Mouse (Mus musculus): ENCODE data around the gene Hvcn1. TPM values are rescaled to one million over a fixed set of nuclear protein-coding genes. Genes with fewer than 3 reads are reported as not detected.

The Hvcn1 gene
- 2.7 and 6.7 TPM in 2 replicates for polyA plus RNA-seq (2016; fragmentation: Nextera tagmentation; extraction: Ambion mirVana)

GRCm38 (mm10) chr5:122206475-122206874, at the start of gene Hvcn1:
TSS of gene Hvcn1 (plus strand) at chr5:122206804.
- WGBS, result 74% methylated on average over 4 of the region's 4 CpGs

GRCm38 (mm10) chr5:122157827-122158381, 48.7 kb upstream of the Hvcn1 start, which contains the start of gene Ppp1cc:
TSS of gene Ppp1cc (plus strand) at chr5:122158278.
- H3K36me3 ChIP-seq, result peaks cover 32% of the 10 kb centered on the region
- H3K27ac ChIP-seq, result peak within 1 kb of the TSS; percentile 95
- DNase-seq (ENCODE audit: low spot score), result peak; percentile 97
- peaks cover 65% of the 10 kb centered on the region for H3K4me1 ChIP-seq
- H3K27me3 ChIP-seq (ENCODE audit: insufficient read depth, poor library complexity, severe bottlenecking), result no peaks in the 10 kb centered on the region
- no peaks in the 10 kb centered on the region for H3K9me3 ChIP-seq
- H3K4me3 ChIP-seq, result peak within 1 kb of the TSS; percentile 69
- under 1% methylated on average over 53 of the region's 54 CpGs for WGBS

More at GRCm38 (mm10) chr5:122206475-122206874, at the start of gene Hvcn1:
- Histone ChIP-seq H3K36me3 (no peaks in the 10 kb centered on the region), H3K9me3 (no peaks in the 10 kb centered on the region), H3K4me1 (peaks cover 17% of the 10 kb centered on the region), H3K27me3 (ENCODE audit: insufficient read depth, poor library complexity, severe bottlenecking) (peaks cover 14% of the 10 kb centered on the region), H3K27ac (no peak within 1 kb of the TSS), H3K4me3 (no peak within 1 kb of the TSS)
- no peak for DNase-seq (ENCODE audit: low spot score)

DNA sequence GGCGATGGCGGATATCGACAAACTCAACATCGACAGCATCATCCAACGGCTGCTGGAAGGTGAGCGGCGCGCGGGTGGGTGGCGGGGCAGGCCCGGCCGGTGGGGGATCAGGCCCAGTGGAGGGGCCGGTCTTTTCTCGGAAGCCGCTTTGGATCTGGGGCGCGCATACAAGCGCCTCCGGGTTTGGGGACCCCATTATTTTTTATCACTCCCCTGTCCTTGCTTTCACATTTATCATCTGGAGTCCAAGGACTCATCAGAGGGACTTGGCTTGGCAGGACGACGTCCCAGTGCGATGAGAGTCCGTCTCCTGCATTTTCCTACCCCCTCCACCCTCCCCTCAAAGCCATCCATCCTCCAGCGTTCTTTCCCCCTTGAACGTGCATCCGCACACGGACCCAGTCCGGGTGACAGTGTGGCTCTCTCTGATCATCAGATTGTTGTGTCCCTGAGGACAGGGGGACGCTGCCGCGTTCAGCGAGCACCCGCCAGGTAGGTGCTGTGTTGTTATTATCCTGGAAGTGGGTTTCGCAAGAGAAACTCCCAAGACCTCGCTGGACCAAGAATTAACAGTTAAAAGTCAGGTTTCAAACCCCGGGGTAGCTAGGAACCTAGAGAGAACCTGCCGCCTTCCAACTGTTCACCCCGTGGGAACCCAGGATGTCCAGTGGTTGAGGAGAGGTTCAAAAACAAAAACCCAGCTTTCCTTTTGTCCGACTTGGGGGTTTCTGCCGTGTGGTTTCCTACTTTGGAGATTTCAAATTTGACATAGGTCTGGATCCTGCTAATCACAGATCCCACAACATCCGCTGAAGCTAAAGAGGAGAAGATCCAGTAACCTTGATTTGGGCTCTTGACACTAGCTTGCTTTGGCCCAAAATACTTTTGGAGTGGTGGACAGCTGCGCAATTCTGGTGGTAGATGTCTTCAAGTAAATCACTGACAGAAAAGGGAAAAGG, 47.8 kb upstream of the Hvcn1 start:
- WGBS, result 2% methylated on average over 42 of the region's 42 CpGs
- Histone ChIP-seq H3K27ac (peak overlapping the region; percentile 95), H3K27me3 (ENCODE audit: insufficient read depth, poor library complexity, severe bottlenecking) (no peaks in the 10 kb centered on the region), H3K36me3 (peaks cover 42% of the 10 kb centered on the region), H3K4me1 (peaks cover 73% of the 10 kb centered on the region), H3K4me3 (peak overlapping the region; percentile 69), H3K9me3 (no peaks in the 10 kb centered on the region)
- DNase-seq (ENCODE audit: low spot score), result no peak

DNA sequence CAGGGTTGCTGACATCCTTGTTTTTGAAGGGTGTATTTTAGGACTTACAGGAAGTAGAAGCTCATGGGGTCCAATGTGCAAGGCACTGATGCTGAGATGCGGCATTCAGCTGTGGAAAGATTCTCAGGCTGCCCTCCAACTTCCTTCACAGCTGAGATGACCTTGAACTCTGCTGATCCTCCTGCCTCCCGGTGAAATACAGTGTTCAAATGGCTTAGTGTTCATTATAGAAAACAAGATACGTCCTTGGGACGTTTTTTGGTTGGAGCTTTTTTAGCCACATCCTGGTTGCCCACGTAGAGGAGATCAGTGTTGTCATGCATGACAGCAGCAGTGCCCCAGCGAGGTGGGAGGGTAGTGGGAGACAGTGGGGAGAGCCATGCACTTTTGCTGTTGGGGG, 43.4 kb upstream of the Hvcn1 start:
- WGBS, result 63% methylated on average over 6 of the region's 6 CpGs
- Histone ChIP-seq H3K27me3 (ENCODE audit: insufficient read depth, poor library complexity, severe bottlenecking) (no peaks in the 10 kb centered on the region), H3K36me3 (peaks cover 85% of the 10 kb centered on the region), H3K9me3 (no peaks in the 10 kb centered on the region), H3K4me3 (no peak overlapping the region), H3K4me1 (peaks cover 80% of the 10 kb centered on the region), H3K27ac (no peak overlapping the region)
- no peak for DNase-seq (ENCODE audit: low spot score)

GRCm38 (mm10) chr5:122164011-122164410, 42.6 kb upstream of the Hvcn1 start:
- WGBS, result 88% methylated on average over 3 of the region's 3 CpGs
- H3K4me3 ChIP-seq, result no peak overlapping the region
- H3K4me1 ChIP-seq, result peaks cover 80% of the 10 kb centered on the region
- H3K27ac ChIP-seq, result no peak overlapping the region; the same call in 1 of the 2 replicates
- no peak for DNase-seq (ENCODE audit: low spot score)
- H3K27me3 ChIP-seq (ENCODE audit: insufficient read depth, poor library complexity, severe bottlenecking), result no peaks in the 10 kb centered on the region
- H3K36me3 ChIP-seq, result peaks cover 92% of the 10 kb centered on the region
- no peaks in the 10 kb centered on the region for H3K9me3 ChIP-seq

DNA sequence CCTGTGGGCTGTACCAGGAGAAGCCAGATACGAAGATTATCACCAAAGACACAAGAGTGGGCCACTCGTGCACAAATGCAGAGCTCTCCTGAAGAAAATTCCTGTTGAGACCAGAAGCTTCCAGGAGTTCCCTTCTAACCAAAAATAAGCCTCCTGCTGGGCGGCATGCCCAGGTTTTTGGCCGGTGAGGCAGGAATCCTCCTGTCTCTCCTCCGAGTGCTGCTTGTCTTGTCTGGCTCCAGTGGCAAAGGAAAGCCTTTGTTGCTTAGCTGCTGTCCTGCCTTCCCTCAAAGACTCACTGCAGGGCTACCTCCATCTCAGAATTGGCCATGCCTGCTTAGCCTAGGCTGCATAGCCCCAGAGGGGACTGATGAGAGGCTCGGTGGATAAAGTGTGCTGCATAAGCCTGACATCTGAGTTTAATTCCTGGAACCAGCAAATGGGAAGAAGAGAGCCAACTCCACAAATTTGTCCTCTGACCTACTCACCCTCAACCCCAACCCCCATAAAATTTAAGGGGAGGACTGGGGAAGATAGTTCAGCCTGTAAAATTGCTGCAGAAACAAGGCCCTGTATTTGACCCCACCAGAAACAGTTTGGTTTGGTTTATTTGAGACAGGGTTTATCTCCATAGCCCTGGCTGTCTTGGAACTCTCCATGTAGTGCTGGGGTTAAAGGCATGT, 41.2 kb upstream of the Hvcn1 start:
- Histone ChIP-seq H3K27me3 (ENCODE audit: insufficient read depth, poor library complexity, severe bottlenecking) (no peaks in the 10 kb centered on the region), H3K4me3 (no peak overlapping the region), H3K36me3 (peaks cover 95% of the 10 kb centered on the region), H3K9me3 (no peaks in the 10 kb centered on the region), H3K4me1 (peaks cover 70% of the 10 kb centered on the region), H3K27ac (peak overlapping the region; percentile 29)
- WGBS, result 60% methylated on average over 6 of the region's 6 CpGs
- no peak for DNase-seq (ENCODE audit: low spot score)

DNA sequence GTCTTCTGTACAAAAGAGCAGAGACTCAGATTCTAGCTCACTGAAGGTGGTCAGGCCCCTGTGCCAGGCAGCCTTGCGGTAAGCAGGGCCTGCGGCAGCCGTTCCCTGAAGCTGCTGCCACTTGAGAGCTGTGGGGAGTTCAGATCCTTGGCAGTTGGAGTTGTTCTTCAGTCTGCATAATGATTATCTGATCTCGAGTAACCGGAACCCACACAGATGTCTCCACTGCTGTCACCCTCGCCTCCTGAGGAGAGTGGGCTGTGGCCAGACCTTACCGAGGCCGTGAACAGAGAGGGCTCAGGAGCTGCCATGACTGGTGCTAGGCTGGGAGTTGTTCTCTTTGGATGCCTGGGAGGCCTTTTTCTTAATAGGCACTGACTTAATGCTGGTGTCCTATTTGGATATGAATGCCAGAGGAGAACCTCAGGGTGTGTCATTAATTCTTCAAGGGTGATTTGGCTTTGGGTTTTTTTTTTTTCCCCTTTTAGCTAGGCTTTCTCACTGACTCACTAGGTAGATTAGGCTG, 39.9 kb upstream of the Hvcn1 start:
- Histone ChIP-seq H3K4me3 (no peak overlapping the region), H3K9me3 (no peaks in the 10 kb centered on the region), H3K27ac (no peak overlapping the region), H3K27me3 (ENCODE audit: insufficient read depth, poor library complexity, severe bottlenecking) (no peaks in the 10 kb centered on the region), H3K36me3 (peaks cover 96% of the 10 kb centered on the region), H3K4me1 (peaks cover 64% of the 10 kb centered on the region)
- no peak for DNase-seq (ENCODE audit: low spot score)
- 66% methylated on average over 8 of the region's 8 CpGs for WGBS

- H3K27me3 ChIP-seq (ENCODE audit: insufficient read depth, poor library complexity, severe bottlenecking), result no peaks in the 10 kb centered on the region
- WGBS, result 92% methylated on average over 14 of the region's 14 CpGs
- H3K4me1 ChIP-seq, result peaks cover 46% of the 10 kb centered on the region
- peaks cover 97% of the 10 kb centered on the region for H3K36me3 ChIP-seq
- no peak overlapping the region for H3K4me3 ChIP-seq
- no peak overlapping the region for H3K27ac ChIP-seq
- H3K9me3 ChIP-seq, result no peaks in the 10 kb centered on the region
- no peak for DNase-seq (ENCODE audit: low spot score)
Observed at GRCm38 (mm10) chr5:122168344-122169069, 38.1 kb upstream of the Hvcn1 start.

- no peaks in the 10 kb centered on the region for H3K9me3 ChIP-seq
- no peak for DNase-seq (ENCODE audit: low spot score)
- H3K4me3 ChIP-seq, result no peak overlapping the region
- peaks cover 21% of the 10 kb centered on the region for H3K4me1 ChIP-seq
- H3K27me3 ChIP-seq (ENCODE audit: insufficient read depth, poor library complexity, severe bottlenecking), result no peaks in the 10 kb centered on the region
- 94% methylated on average over 8 of the region's 8 CpGs for WGBS
- no peak overlapping the region for H3K27ac ChIP-seq
- peaks cover 85% of the 10 kb centered on the region for H3K36me3 ChIP-seq
Observed at GRCm38 (mm10) chr5:122171058-122171457, 35.5 kb upstream of the Hvcn1 start.

- H3K27ac ChIP-seq, result no peak overlapping the region
- no peak overlapping the region for H3K4me3 ChIP-seq
- H3K4me1 ChIP-seq, result peaks cover 13% of the 10 kb centered on the region; the same call in 1 of the 2 replicates
- no peaks in the 10 kb centered on the region for H3K27me3 ChIP-seq (ENCODE audit: insufficient read depth, poor library complexity, severe bottlenecking)
- WGBS, result 65% methylated on average over 2 of the region's 2 CpGs
- no peak for DNase-seq (ENCODE audit: low spot score)
- no peaks in the 10 kb centered on the region for H3K9me3 ChIP-seq
- peaks cover 57% of the 10 kb centered on the region for H3K36me3 ChIP-seq
Observed at GRCm38 (mm10) chr5:122175402-122175801, 31.2 kb upstream of the Hvcn1 start.

GRCm38 (mm10) chr5:122175961-122176360, 30.6 kb upstream of the Hvcn1 start:
- Histone ChIP-seq H3K4me1 (peaks cover 13% of the 10 kb centered on the region; the same call in 1 of the 2 replicates), H3K27me3 (ENCODE audit: insufficient read depth, poor library complexity, severe bottlenecking) (no peaks in the 10 kb centered on the region), H3K4me3 (no peak overlapping the region), H3K27ac (no peak overlapping the region), H3K9me3 (no peaks in the 10 kb centered on the region), H3K36me3 (peaks cover 51% of the 10 kb centered on the region)
- 87% methylated on average over 7 of the region's 7 CpGs for WGBS
- DNase-seq (ENCODE audit: low spot score), result no peak

DNA sequence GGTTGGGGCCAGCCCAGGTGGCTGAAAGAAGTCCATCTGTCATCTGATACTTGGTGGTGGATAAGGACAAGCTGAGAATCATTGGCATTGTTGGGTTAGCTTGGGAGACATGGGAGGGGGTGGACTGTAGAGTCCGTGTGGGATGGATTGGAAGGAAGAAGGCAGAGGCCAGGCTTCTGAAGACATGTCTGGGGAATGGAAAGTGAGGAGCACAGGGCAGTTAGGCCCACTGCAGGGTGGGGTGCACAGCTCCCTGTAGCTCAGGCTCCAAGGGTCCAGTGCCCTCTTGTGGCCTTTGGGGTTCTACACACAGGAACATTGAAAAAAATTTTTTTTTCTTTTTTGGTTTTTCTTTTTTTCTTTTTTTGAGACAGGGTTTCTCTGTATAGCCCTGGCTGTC, 30.2 kb upstream of the Hvcn1 start:
- H3K27me3 ChIP-seq (ENCODE audit: insufficient read depth, poor library complexity, severe bottlenecking), result no peaks in the 10 kb centered on the region
- DNase-seq (ENCODE audit: low spot score), result no peak
- no peak overlapping the region for H3K27ac ChIP-seq
- H3K36me3 ChIP-seq, result peaks cover 47% of the 10 kb centered on the region
- no peak overlapping the region for H3K4me3 ChIP-seq
- WGBS, result 42% methylated on average over 1 of the region's 1 CpGs
- no peaks in the 10 kb centered on the region for H3K9me3 ChIP-seq
- H3K4me1 ChIP-seq, result peaks cover 10% of the 10 kb centered on the region; the same call in 1 of the 2 replicates
